Mouse (Mus musculus) hindbrain, embryonic 10.5 days (tissue): ENCODE measurements around the gene Asxl1. TPM values are rescaled to one million over a fixed set of nuclear protein-coding genes. Genes with fewer than 3 reads are reported as not detected.
A peak's percentile ranks its signal among the peaks of the same experiment; 100 is the strongest.

Source experiments
- DNase-seq: peaks from one replicate; pipeline ENCODE4 v3.0.0-alpha.2; 2017; ENCODE audit warnings: low spot score
- H3K27ac ChIP-seq: fragments of 300-500 bp; sonication (generic); 2 replicates; pipeline ENCODE4 v1.5.1; 2016; ENCODE audit warnings: mild to moderate bottlenecking, moderate library complexity
- H3K27me3 ChIP-seq: fragments of 300-500 bp; sonication (generic); 2 replicates; pipeline ENCODE4 v1.6.1; 2016; ENCODE audit warnings: mild to moderate bottlenecking; ENCODE audit not compliant: poor library complexity, insufficient read depth, severe bottlenecking
- H3K36me3 ChIP-seq: fragments of 300-500 bp; sonication (generic); 2 replicates; pipeline ENCODE4 v1.6.1; 2016; ENCODE audit warnings: mild to moderate bottlenecking, moderate library complexity
- H3K4me1 ChIP-seq: fragments of 300-500 bp; sonication (generic); replicated peaks from 2 replicates; pipeline ENCODE4 v1.6.1; 2016; ENCODE audit warnings: mild to moderate bottlenecking
- H3K4me3 ChIP-seq: fragments of 300-500 bp; sonication (generic); 2 replicates; pipeline ENCODE4 v1.5.1; 2016; ENCODE audit warnings: mild to moderate bottlenecking, moderate library complexity
- H3K9me3 ChIP-seq: fragments of 300-500 bp; sonication (generic); 2 replicates; pipeline ENCODE4 v1.6.1; 2016; ENCODE audit warnings: mild to moderate bottlenecking, moderate library complexity
- WGBS: fragments of 180-500 bp; shearing (Covaris S2); methylation state at CpG from one replicate; pipeline ENCODE4 v1.1.7; 2016; 5-methylcytosine and 5-hydroxymethylcytosine counted together
- polyA plus RNA-seq: library from polyadenylated mRNA; unstranded; fragments of >200 nt; fragmentation: Nextera tagmentation; extraction: Ambion mirVana; gene quantifications from 2 replicates; pipeline ENCODE4 v1.2.1, GENCODE M21; 2016

Gene Asxl1
- polyA plus RNA-seq, 1 experiment from 2014 or later = 11.7 TPM

- Histone ChIP-seq H3K4me1 (peaks cover 83% of the 10 kb centered on the region), H3K4me3 (peak overlapping the region; percentile 95), H3K36me3 (no peaks in the 10 kb centered on the region), H3K9me3 (no peaks in the 10 kb centered on the region), H3K27ac (peak overlapping the region; percentile 90), H3K27me3 (peaks cover 9% of the 10 kb centered on the region)
- WGBS = 1% methylated on average over 5 of the region's 5 CpGs
- DNase-seq = no peak
Observed at GRCm38 (mm10) chr2:153442720-153443119, 97.1 kb downstream of the Asxl1 start.

GRCm38 (mm10) chr2:153443434-153444240, 98.0 kb downstream of the Asxl1 start:
- H3K27ac ChIP-seq = peak overlapping the region; percentile 90
- peak; percentile 53 for DNase-seq
- WGBS = under 1% methylated on average over 59 of the region's 59 CpGs
- peak overlapping the region; percentile 95 for H3K4me3 ChIP-seq
- peaks cover 74% of the 10 kb centered on the region for H3K4me1 ChIP-seq
- H3K9me3 ChIP-seq = no peaks in the 10 kb centered on the region
- no peaks in the 10 kb centered on the region for H3K36me3 ChIP-seq
- H3K27me3 ChIP-seq = peaks cover 9% of the 10 kb centered on the region

- H3K27ac ChIP-seq = peak overlapping the region; percentile 90
- H3K9me3 ChIP-seq = no peaks in the 10 kb centered on the region
- peaks cover 72% of the 10 kb centered on the region for H3K4me1 ChIP-seq
- under 1% methylated on average over 61 of the region's 64 CpGs for WGBS
- H3K4me3 ChIP-seq = peak overlapping the region; percentile 95
- no peaks in the 10 kb centered on the region for H3K36me3 ChIP-seq
- peak; percentile 81 for DNase-seq
- peaks cover 9% of the 10 kb centered on the region for H3K27me3 ChIP-seq
Observed at GRCm38 (mm10) chr2:153444254-153445136, 98.9 kb downstream of the Asxl1 start.

GRCm38 (mm10) chr2:153445137-153446016, 99.7 kb downstream of the Asxl1 start:
- peak; percentile 72 for DNase-seq
- under 1% methylated on average over 59 of the region's 59 CpGs for WGBS

GRCm38 (mm10) chr2:153446017-153446408, 100.4 kb downstream of the Asxl1 start:
- peak; percentile 66 for DNase-seq
- Histone ChIP-seq H3K4me1 (peaks cover 61% of the 10 kb centered on the region), H3K9me3 (no peaks in the 10 kb centered on the region), H3K27me3 (peaks cover 9% of the 10 kb centered on the region), H3K36me3 (no peaks in the 10 kb centered on the region), H3K4me3 (peak overlapping the region; percentile 95), H3K27ac (peak overlapping the region; percentile 90)
- 2% methylated on average over 8 of the region's 8 CpGs for WGBS

More at GRCm38 (mm10) chr2:153445137-153446016, 99.7 kb downstream of the Asxl1 start:
- Histone ChIP-seq H3K27me3 (peaks cover 9% of the 10 kb centered on the region), H3K4me3 (peak overlapping the region; percentile 95), H3K4me1 (peaks cover 67% of the 10 kb centered on the region), H3K36me3 (no peaks in the 10 kb centered on the region), H3K27ac (peak overlapping the region; percentile 90), H3K9me3 (no peaks in the 10 kb centered on the region)

GRCm38 (mm10) chr2:153446476-153446875, 100.8 kb downstream of the Asxl1 start:
- peaks cover 56% of the 10 kb centered on the region for H3K4me1 ChIP-seq
- H3K27ac ChIP-seq = no peak overlapping the region
- H3K27me3 ChIP-seq = peaks cover 9% of the 10 kb centered on the region
- no peaks in the 10 kb centered on the region for H3K36me3 ChIP-seq
- WGBS = 26% methylated on average over 4 of the region's 4 CpGs
- no peak for DNase-seq
- peak overlapping the region; percentile 95; the same call in 1 of the 2 replicates for H3K4me3 ChIP-seq
- H3K9me3 ChIP-seq = no peaks in the 10 kb centered on the region

- no peaks in the 10 kb centered on the region for H3K36me3 ChIP-seq
- no peak for DNase-seq
- H3K4me1 ChIP-seq = peaks cover 44% of the 10 kb centered on the region
- H3K9me3 ChIP-seq = no peaks in the 10 kb centered on the region
- no peak overlapping the region for H3K4me3 ChIP-seq
- peaks cover 9% of the 10 kb centered on the region; the same call in 1 of the 2 replicates for H3K27me3 ChIP-seq
- WGBS = 88% methylated on average over 3 of the region's 3 CpGs
- H3K27ac ChIP-seq = no peak overlapping the region
Observed at GRCm38 (mm10) chr2:153447719-153448118, 102.1 kb downstream of the Asxl1 start.

- Histone ChIP-seq H3K36me3 (no peaks in the 10 kb centered on the region), H3K9me3 (no peaks in the 10 kb centered on the region), H3K4me1 (peaks cover 36% of the 10 kb centered on the region), H3K27me3 (peaks cover 9% of the 10 kb centered on the region; the same call in 1 of the 2 replicates), H3K4me3 (no peak overlapping the region), H3K27ac (no peak overlapping the region)
- no peak for DNase-seq
- 85% methylated on average over 6 of the region's 6 CpGs for WGBS
Observed at GRCm38 (mm10) chr2:153448519-153448918, 102.9 kb downstream of the Asxl1 start.

Other genes with a start within 250 kb of the Asxl1 start
- 1.4 and 2.7 TPM in 2 replicates for gene Hck, start 237.4 kb upstream of the Asxl1 start, polyA plus RNA-seq
- gene Tm9sf4, start 184.5 kb upstream of the Asxl1 start, polyA plus RNA-seq = 74.5 and 80.5 TPM in 2 replicates
- 7.8 and 9.7 TPM in 2 replicates for gene Tspyl3, start 120.4 kb upstream of the Asxl1 start, polyA plus RNA-seq
- gene Plagl2, start 104.4 kb upstream of the Asxl1 start, polyA plus RNA-seq = 22.5 and 25.9 TPM in 2 replicates
- gene Pofut1, start 104.3 kb upstream of the Asxl1 start, polyA plus RNA-seq = 5.3 and 5.5 TPM in 2 replicates
- 7.3 and 9.3 TPM in 2 replicates for gene Kif3b, start 54.4 kb upstream of the Asxl1 start, polyA plus RNA-seq
- not detected in 2 replicates for gene 4930404H24Rik, start 147.0 kb downstream of the Asxl1 start, polyA plus RNA-seq
- 19.1 and 23.3 TPM in 2 replicates for gene Nol4l, start 184.1 kb downstream of the Asxl1 start, polyA plus RNA-seq